Mouse (Mus musculus): Measurements from ENCODE around the gene Wfdc10. TPM values are rescaled to one million over a fixed set of nuclear protein-coding genes. Genes with fewer than 3 reads are reported as not detected.

Gene Wfdc10
- polyA plus RNA-seq, 1 experiment from 2014 or later = 1.1 TPM

DNA sequence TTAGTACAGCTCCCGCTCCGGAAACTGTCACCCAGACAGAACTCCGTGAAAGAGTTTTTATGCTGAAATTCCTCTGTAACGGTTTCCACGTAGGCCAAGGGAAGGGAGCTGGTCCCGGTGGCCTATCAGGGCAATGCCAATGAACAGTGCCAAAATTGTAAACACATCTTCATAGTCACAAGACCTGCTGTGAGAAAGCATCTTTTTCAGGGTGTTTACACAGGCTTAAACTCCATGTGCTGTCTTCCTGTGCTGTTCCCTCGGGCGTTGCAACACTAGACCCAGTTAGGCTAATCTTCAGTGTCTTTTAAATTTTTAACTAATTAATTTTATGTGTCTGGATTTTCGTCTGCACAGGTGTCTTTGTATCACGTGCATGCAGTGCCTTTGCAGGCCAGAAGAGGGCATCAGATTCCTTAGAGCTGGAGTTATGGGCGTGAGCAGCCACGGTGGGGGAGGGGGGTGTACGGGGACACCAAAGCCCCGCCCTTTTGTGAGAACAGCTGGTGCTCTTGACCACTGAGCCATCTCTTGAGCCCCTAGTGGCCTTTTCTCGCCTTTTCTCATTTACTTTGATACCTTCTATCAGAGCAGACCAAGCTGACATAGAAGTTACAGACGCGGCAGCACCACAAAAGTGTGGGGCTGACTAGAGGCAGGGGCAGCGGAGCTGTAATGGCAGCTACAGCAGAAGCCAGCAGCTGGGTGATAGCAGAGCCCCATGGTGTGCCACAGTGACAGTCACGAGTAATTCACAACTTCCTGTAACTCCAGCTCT is 23.2 kb downstream of the Wfdc10 start:
- Histone ChIP-seq H3K4me1 (ENCODE audit: control insufficient read depth, insufficient read depth, low read length) (no peaks in the 10 kb centered on the region), H3K27me3 (replicated peaks; ENCODE audit: control insufficient read depth, insufficient read depth, low read length) (no peaks in the 10 kb centered on the region), H3K4me3 (ENCODE audit: low read depth, low read length) (peak overlapping the region; percentile 28), H3K9ac (ENCODE audit: low read depth, low read length) (no peak overlapping the region), H3K27ac (replicated peaks; ENCODE audit: low read depth, low read length) (no peak overlapping the region), H3K4me2 (ENCODE audit: low read depth, low read length) (peak overlapping the region; percentile 47), H3K36me3 (ENCODE audit: control insufficient read depth, insufficient read depth, low read length) (no peaks in the 10 kb centered on the region), H3K9me3 (ENCODE audit: control insufficient read depth, low read length) (no peaks in the 10 kb centered on the region)
- ATAC-seq (ENCODE audit: low read depth) (peak; percentile 68; the same call in 1 of the 2 replicates), DNase-seq (ENCODE audit: low spot score) (peak; percentile 84)
- WGBS = 19% methylated on average over 19 of the region's 19 CpGs

DNA sequence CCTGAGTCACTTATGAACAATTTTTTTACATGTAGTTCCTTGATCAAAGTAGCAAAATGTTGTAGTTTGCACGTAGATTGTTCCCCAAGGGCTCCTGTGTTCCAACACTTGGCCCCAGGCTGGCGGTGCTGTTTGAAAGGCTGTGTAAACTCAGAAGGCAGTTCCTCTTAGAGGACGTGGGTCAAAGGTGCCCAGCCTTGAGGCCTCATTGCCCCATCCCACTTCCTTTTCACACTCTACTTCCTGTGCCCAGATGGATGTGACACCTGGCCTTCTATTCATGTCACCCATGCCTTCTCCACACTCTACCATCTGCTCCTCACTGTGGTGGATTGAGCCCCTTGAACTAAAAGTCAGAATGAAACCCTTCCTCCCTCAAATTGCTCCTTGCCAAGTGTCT is 24.1 kb downstream of the Wfdc10 start:
- no peaks in the 10 kb centered on the region for H3K4me1 ChIP-seq (ENCODE audit: control insufficient read depth, insufficient read depth, low read length)
- no peak overlapping the region for H3K27ac ChIP-seq (replicated peaks; ENCODE audit: low read depth, low read length)
- WGBS = 26% methylated on average over 3 of the region's 3 CpGs
- no peak overlapping the region for H3K9ac ChIP-seq (ENCODE audit: low read depth, low read length)
- H3K4me2 ChIP-seq (ENCODE audit: low read depth, low read length) = no peak overlapping the region
- H3K27me3 ChIP-seq (replicated peaks; ENCODE audit: control insufficient read depth, insufficient read depth, low read length) = no peaks in the 10 kb centered on the region
- H3K4me3 ChIP-seq (ENCODE audit: low read depth, low read length) = no peak overlapping the region
- no peaks in the 10 kb centered on the region for H3K36me3 ChIP-seq (ENCODE audit: control insufficient read depth, insufficient read depth, low read length)
- no peaks in the 10 kb centered on the region for H3K9me3 ChIP-seq (ENCODE audit: control insufficient read depth, low read length)
- DNase-seq (ENCODE audit: low spot score) (no peak), ATAC-seq (ENCODE audit: low read depth) (no peak)

DNA sequence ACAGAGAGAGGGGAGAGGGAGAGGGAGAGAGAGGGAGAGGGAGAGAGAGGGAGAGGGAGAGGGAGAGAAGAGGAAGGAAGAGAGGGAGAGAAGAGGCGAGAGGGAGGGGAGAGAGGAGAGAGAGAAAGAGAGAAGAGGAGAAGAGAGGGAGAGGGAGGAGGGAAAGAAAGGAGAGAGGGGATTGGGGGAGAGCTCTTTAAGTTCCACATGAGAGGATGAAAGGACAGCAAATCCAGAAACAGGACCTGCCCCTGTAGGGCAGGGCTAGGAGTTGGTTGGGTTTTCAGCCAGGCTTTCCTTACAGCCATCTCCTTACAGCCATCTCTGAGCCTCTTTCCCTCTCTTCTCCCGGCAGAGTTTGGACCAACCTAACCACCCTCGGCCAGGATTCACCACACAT is 29.0 kb downstream of the Wfdc10 start, which contains the start of gene Wfdc13:
Wfdc13 (plus strand) TSS at position 301 of the 400 bp plus-strand sequence.
- no peak for DNase-seq (ENCODE audit: low spot score)
- no peak for ATAC-seq (ENCODE audit: low read depth)

DNA sequence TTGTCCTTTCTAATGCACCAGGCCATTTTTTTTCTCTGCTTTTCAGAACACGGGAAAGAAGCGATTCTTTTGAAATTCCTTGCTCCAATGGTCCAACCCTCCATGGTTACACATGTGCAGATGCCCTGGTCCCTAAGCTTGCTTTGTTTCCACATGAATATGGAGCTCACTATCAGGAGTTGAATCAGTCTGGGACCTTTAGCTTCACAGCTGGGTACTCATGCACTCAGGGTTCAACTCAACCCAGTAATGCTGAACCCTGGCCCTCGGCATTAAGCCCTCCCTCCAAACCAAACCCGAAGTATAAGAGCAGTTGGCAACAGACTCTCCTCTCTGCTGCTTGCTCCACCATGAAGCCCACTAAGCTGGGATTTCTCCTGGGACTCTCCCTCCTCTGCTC is 42.4 kb downstream of the Wfdc10 start, which contains the start of gene Spint4:
Spint4 (plus strand) TSS at position 301 of the 400 bp plus-strand sequence.
- Histone ChIP-seq H3K4me1 (ENCODE audit: control insufficient read depth, insufficient read depth, low read length) (no peaks in the 10 kb centered on the region), H3K4me2 (ENCODE audit: low read depth, low read length) (no peak within 1 kb of the TSS), H3K27me3 (replicated peaks; ENCODE audit: control insufficient read depth, insufficient read depth, low read length) (no peaks in the 10 kb centered on the region), H3K27ac (replicated peaks; ENCODE audit: low read depth, low read length) (no peak within 1 kb of the TSS), H3K4me3 (ENCODE audit: low read depth, low read length) (no peak within 1 kb of the TSS), H3K9me3 (ENCODE audit: control insufficient read depth, low read length) (no peaks in the 10 kb centered on the region), H3K9ac (ENCODE audit: low read depth, low read length) (no peak within 1 kb of the TSS), H3K36me3 (ENCODE audit: control insufficient read depth, insufficient read depth, low read length) (no peaks in the 10 kb centered on the region)
- DNase-seq (ENCODE audit: low spot score) = no peak
- 83% methylated on average over 4 of the region's 4 CpGs for WGBS
- ATAC-seq (ENCODE audit: low read depth) = no peak

More for the DNA sequence above, 29.0 kb downstream of the Wfdc10 start, which contains the start of gene Wfdc13:
- Histone ChIP-seq H3K36me3 (ENCODE audit: control insufficient read depth, insufficient read depth, low read length) (no peaks in the 10 kb centered on the region), H3K27ac (replicated peaks; ENCODE audit: low read depth, low read length) (no peak within 1 kb of the TSS), H3K4me1 (ENCODE audit: control insufficient read depth, insufficient read depth, low read length) (no peaks in the 10 kb centered on the region), H3K4me2 (ENCODE audit: low read depth, low read length) (no peak within 1 kb of the TSS), H3K9me3 (ENCODE audit: control insufficient read depth, low read length) (no peaks in the 10 kb centered on the region), H3K4me3 (ENCODE audit: low read depth, low read length) (no peak within 1 kb of the TSS), H3K9ac (ENCODE audit: low read depth, low read length) (no peak within 1 kb of the TSS), H3K27me3 (replicated peaks; ENCODE audit: control insufficient read depth, insufficient read depth, low read length) (no peaks in the 10 kb centered on the region)
- WGBS = 76% methylated on average over 3 of the region's 3 CpGs

DNA sequence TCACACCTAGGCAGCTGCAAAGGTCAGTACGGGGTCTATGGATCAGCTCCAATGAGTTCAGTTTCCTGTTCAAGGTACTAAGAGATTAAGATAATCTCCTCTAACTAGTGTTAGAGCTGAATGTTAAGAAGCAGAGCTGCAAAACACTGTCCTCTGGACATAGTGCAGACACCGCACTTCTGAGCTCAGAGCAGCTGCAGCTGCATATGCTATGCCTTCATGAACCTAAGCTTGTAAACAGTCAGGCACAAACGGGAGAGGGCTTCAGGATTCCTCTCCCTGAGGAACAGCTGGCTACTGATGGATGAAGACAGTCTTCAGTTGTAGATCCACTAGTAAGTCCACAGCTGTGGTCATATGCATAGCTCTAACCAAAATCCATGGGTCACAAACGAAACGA is 45.1 kb downstream of the Wfdc10 start:
- Histone ChIP-seq H3K4me1 (ENCODE audit: control insufficient read depth, insufficient read depth, low read length) (no peaks in the 10 kb centered on the region), H3K9ac (ENCODE audit: low read depth, low read length) (no peak overlapping the region), H3K36me3 (ENCODE audit: control insufficient read depth, insufficient read depth, low read length) (no peaks in the 10 kb centered on the region), H3K4me3 (ENCODE audit: low read depth, low read length) (no peak overlapping the region), H3K9me3 (ENCODE audit: control insufficient read depth, low read length) (no peaks in the 10 kb centered on the region), H3K27me3 (replicated peaks; ENCODE audit: control insufficient read depth, insufficient read depth, low read length) (no peaks in the 10 kb centered on the region), H3K27ac (replicated peaks; ENCODE audit: low read depth, low read length) (no peak overlapping the region), H3K4me2 (ENCODE audit: low read depth, low read length) (no peak overlapping the region)
- 68% methylated on average over 5 of the region's 5 CpGs for WGBS
- DNase-seq (ENCODE audit: low spot score) (peak; percentile 48), ATAC-seq (ENCODE audit: low read depth) (peak; percentile 53; the same call in 1 of the 2 replicates)

DNA sequence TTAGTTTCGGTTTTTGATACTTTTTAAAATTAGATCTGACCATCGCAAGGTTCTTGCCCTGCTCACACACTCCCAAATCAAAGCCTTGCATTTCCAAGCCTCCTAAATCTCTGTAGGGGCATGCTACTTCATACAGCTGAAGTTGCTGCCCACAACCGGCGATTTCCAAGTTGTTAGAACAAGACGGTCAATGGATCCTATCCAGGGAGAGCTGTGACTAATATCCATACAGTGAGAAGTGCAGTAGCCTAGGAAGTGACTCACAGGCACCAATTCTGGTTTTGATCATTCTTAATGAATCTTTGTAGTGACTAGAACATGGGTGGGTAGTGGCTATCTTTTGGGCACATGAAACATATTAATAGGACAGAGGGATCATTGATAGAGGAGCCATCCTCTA is 45.9 kb downstream of the Wfdc10 start:
- DNase-seq (ENCODE audit: low spot score) (no peak), ATAC-seq (ENCODE audit: low read depth) (no peak)
- Histone ChIP-seq H3K27me3 (replicated peaks; ENCODE audit: control insufficient read depth, insufficient read depth, low read length) (no peaks in the 10 kb centered on the region), H3K36me3 (ENCODE audit: control insufficient read depth, insufficient read depth, low read length) (no peaks in the 10 kb centered on the region), H3K4me1 (ENCODE audit: control insufficient read depth, insufficient read depth, low read length) (no peaks in the 10 kb centered on the region), H3K27ac (replicated peaks; ENCODE audit: low read depth, low read length) (no peak overlapping the region), H3K9ac (ENCODE audit: low read depth, low read length) (no peak overlapping the region), H3K9me3 (ENCODE audit: control insufficient read depth, low read length) (no peaks in the 10 kb centered on the region), H3K4me2 (ENCODE audit: low read depth, low read length) (no peak overlapping the region), H3K4me3 (ENCODE audit: low read depth, low read length) (no peak overlapping the region)
- 87% methylated on average over 5 of the region's 5 CpGs for WGBS

DNA sequence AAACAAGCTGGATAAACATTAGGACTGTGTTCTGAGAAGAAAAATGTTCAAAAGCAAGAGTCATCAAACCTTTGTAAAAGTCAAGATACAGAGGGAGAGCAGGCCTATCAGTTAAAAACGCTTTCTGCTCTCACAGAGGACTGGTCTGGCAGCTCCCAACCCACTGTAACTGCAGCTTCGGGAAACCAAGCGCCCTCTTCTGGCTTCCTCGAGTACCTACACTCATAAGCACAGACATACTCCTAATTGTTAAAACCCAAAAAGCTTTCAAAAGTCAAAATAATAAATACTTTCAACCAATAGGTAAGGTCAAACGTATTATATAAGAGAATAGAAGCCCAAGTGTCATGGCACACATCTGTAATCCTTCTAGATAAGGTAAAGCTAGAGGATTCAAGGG is 48.4 kb downstream of the Wfdc10 start:
- no peaks in the 10 kb centered on the region for H3K36me3 ChIP-seq (ENCODE audit: control insufficient read depth, insufficient read depth, low read length)
- H3K4me1 ChIP-seq (ENCODE audit: control insufficient read depth, insufficient read depth, low read length) = no peaks in the 10 kb centered on the region
- H3K9ac ChIP-seq (ENCODE audit: low read depth, low read length) = no peak overlapping the region
- H3K9me3 ChIP-seq (ENCODE audit: control insufficient read depth, low read length) = no peaks in the 10 kb centered on the region
- H3K4me2 ChIP-seq (ENCODE audit: low read depth, low read length) = no peak overlapping the region
- H3K27me3 ChIP-seq (replicated peaks; ENCODE audit: control insufficient read depth, insufficient read depth, low read length) = no peaks in the 10 kb centered on the region
- DNase-seq (ENCODE audit: low spot score) = no peak
- H3K4me3 ChIP-seq (ENCODE audit: low read depth, low read length) = no peak overlapping the region
- WGBS = 78% methylated on average over 5 of the region's 5 CpGs
- H3K27ac ChIP-seq (replicated peaks; ENCODE audit: low read depth, low read length) = no peak overlapping the region
- no peak for ATAC-seq (ENCODE audit: low read depth)

DNA sequence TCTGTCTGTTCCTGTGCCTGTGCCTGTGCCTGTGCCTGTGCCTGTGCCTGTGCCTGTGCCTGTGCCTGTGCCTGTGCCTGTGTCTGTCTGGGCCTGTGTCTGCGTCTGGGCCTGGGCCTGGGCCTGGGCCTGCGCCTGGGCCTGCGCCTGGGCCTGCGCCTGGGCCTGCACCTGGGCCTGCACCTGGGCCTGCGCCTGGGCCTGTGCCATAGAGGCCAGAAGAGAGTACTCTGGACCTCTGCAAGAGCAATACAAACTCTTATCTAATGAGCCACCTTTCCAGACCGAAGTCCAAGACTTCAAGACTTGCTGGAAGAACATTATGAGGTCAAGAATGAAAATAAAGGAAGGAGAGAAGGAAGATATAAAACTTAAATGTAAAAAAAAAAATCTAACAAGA is 49.5 kb downstream of the Wfdc10 start:
- DNase-seq (ENCODE audit: low spot score) = no peak
- Histone ChIP-seq H3K9ac (ENCODE audit: low read depth, low read length) (no peak overlapping the region), H3K27ac (replicated peaks; ENCODE audit: low read depth, low read length) (no peak overlapping the region), H3K36me3 (ENCODE audit: control insufficient read depth, insufficient read depth, low read length) (no peaks in the 10 kb centered on the region), H3K9me3 (ENCODE audit: control insufficient read depth, low read length) (no peaks in the 10 kb centered on the region), H3K4me2 (ENCODE audit: low read depth, low read length) (no peak overlapping the region), H3K27me3 (replicated peaks; ENCODE audit: control insufficient read depth, insufficient read depth, low read length) (no peaks in the 10 kb centered on the region), H3K4me1 (ENCODE audit: control insufficient read depth, insufficient read depth, low read length) (no peaks in the 10 kb centered on the region), H3K4me3 (ENCODE audit: low read depth, low read length) (no peak overlapping the region)
- 90% methylated on average over 6 of the region's 6 CpGs for WGBS
- ATAC-seq (ENCODE audit: low read depth) = no peak

DNA sequence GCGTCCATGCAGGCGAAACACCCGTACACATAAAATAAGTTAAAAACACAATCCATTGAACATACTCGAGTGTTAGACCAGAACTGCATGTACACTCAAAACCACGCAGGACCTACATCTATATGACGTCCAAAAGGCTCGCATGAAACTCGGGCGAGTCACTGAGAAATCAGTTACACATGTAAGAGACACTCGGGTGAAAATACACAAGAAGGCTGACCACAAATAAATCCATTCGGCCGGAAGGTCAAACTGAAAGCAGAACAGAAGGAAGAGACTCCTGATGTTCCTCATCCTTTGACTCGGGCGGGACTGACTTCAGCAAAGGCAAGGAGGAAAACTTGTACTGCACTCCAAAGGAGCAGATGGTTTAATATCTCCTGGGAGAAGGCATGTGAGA is 50.1 kb downstream of the Wfdc10 start:
- Histone ChIP-seq H3K9me3 (ENCODE audit: control insufficient read depth, low read length) (no peaks in the 10 kb centered on the region), H3K4me1 (ENCODE audit: control insufficient read depth, insufficient read depth, low read length) (no peaks in the 10 kb centered on the region), H3K4me3 (ENCODE audit: low read depth, low read length) (no peak overlapping the region), H3K9ac (ENCODE audit: low read depth, low read length) (no peak overlapping the region), H3K27me3 (replicated peaks; ENCODE audit: control insufficient read depth, insufficient read depth, low read length) (no peaks in the 10 kb centered on the region), H3K27ac (replicated peaks; ENCODE audit: low read depth, low read length) (no peak overlapping the region), H3K4me2 (ENCODE audit: low read depth, low read length) (no peak overlapping the region), H3K36me3 (ENCODE audit: control insufficient read depth, insufficient read depth, low read length) (no peaks in the 10 kb centered on the region)
- WGBS = 90% methylated on average over 14 of the region's 14 CpGs
- no peak for DNase-seq (ENCODE audit: low spot score)
- no peak for ATAC-seq (ENCODE audit: low read depth)

Measured in embryonic facial prominence, embryonic 14.5 days (tissue).